Mouse (Mus musculus): ENCODE measurements around the gene Cmc1.
A peak's percentile ranks its signal among the peaks of the same experiment; 100 is the strongest.

The Cmc1 gene

DNA sequence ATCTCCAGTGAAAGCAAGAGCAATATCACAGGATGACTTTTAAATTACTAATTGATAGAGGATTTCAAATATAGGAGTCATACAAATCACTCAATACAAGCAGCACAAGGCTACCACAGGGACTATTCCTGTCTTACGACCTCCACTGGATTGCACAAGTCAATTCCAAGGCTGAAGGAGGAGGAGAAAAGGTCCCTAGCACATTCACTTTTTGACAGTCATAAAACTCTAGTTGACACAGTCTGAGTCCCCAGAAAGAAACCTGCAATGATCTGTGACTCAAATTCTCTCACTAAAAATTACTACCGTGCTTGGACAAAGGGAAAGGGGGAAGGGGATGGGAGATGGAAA lies 39.6 kb downstream of the Cmc1 start:
- no peak for DNase-seq (ENCODE audit: low spot score)

DNA sequence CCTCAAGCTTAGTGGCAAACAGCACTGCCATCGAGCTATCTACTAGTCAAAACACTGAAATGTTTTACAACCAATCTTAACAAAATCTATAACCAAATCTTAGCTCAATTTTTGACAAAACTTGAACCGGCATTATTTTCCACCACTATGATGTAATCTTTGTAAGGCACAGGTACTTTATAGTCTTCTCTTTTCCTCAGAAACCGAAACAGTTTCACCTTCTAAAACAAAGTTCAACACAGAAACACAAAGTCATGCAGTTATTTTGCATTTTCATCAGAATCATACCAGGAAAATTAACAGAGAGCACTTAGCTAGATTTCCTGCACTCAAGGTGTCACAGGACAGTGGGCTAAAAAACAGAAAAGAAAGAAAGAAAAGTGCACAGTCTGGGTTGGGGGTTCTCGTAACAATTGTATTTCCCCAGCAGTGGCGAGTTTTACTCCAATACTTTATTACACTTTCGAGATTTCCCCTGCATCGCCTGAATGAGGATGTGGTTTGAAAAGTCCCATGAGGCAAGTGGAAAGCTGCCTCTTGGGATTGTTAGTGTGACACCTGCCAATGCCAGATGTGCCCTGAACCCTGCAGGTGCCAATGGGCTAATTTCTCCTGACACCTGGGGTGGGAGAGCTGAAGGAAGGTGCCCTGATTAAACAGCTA lies 40.1 kb downstream of the Cmc1 start:
- no peak for DNase-seq (ENCODE audit: low spot score)

DNA sequence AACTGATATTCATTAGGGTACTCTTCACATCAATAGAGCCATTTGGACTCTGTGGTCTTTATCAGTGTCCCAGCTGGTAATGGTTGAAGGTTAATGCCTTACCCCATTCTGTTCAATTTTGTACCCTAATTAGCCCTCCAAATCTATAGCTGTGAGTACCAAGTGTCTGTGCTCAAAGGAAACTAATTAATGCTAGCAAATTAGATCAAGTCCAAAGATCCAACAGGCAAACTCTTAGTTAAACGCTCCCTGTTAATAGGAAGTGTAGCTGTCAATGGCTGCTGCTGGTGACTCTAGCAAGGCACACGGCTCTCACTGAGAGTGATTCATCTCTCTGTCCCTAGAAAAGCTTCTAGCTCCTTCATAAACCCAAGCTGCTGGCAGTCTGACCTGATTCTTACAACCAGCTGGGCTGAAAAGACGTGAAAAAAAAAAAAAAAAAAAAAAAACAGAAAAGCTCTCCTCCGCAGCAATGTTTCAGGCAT lies 41.4 kb downstream of the Cmc1 start:
- no peak for DNase-seq (ENCODE audit: low spot score)

DNA sequence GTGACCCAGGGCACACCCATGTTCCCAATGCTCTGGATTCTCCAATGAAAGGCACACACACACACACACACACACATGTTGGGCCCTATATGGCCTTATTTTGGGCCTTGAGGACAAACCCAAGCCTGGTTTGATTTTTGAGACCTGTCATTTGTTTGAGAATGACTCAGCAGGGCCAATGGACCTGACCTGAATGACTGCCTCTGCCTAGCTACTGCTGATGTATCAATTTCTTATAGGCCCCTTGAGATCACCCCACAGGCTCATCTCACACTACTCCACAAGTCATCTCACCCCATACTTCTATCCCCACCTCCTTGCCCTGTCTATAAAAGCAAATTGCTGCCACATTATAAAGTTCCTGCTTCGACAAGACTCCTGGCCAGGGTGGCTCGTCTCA lies 48.2 kb downstream of the Cmc1 start:
- no peak for DNase-seq (ENCODE audit: low spot score)

DNA sequence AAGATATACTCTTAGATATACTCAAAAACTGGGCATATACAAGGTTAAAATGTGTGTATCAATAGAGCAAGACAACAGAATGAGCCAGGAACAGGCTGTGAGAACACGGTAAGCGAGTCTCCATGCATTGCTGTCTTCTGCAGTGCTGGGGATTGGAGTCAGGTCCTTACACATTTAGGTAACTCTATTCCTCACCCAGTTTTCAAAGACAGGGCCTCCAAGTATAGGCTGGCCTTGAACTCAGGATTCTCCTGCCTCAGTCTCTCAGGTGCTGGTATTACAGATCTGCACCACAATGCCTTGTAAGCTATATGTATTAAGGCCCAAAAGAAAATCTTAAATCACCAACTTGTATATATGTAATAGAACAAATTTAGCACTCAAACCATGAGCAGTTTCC lies 49.5 kb downstream of the Cmc1 start:
- DNase-seq (ENCODE audit: low spot score), result no peak

DNA sequence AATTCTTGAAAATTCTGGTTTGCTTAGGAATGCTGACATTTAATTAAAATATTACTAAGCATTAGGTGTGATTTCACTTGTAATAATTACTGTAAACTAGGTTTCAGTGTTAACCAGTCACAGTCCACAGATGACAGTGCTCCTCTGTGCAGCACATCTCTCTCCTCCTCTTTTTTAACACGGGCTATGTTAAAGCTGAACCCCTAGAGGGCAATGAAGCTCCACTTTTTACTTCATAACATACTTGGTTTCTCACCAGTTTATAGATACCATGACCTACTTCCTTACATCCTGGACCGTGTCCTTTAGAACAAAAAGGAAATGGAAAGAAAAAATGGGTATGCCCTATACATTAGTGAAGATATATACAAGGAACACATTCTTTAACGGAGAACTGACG lies 50.6 kb downstream of the Cmc1 start:
- no peak for DNase-seq (ENCODE audit: low spot score)

DNA sequence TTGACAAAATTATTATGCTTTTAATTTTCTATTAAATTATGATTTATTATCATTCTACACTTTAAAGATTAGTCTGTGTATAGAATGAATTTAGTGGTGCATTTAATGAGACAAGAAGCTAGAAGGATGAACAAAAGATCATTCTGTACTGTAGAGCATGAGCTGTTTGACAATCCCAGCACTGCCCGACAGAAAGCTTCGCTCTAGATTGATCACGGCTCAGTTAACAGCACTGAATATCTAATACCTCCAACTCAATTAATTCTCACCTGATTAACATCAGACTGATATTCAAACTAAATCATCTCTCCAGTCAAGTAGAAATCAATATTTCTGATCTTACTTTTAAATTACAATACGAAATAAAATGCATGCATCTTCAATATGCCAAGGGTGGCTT lies 66.1 kb downstream of the Cmc1 start:
- no peak for DNase-seq (ENCODE audit: low spot score)

DNA sequence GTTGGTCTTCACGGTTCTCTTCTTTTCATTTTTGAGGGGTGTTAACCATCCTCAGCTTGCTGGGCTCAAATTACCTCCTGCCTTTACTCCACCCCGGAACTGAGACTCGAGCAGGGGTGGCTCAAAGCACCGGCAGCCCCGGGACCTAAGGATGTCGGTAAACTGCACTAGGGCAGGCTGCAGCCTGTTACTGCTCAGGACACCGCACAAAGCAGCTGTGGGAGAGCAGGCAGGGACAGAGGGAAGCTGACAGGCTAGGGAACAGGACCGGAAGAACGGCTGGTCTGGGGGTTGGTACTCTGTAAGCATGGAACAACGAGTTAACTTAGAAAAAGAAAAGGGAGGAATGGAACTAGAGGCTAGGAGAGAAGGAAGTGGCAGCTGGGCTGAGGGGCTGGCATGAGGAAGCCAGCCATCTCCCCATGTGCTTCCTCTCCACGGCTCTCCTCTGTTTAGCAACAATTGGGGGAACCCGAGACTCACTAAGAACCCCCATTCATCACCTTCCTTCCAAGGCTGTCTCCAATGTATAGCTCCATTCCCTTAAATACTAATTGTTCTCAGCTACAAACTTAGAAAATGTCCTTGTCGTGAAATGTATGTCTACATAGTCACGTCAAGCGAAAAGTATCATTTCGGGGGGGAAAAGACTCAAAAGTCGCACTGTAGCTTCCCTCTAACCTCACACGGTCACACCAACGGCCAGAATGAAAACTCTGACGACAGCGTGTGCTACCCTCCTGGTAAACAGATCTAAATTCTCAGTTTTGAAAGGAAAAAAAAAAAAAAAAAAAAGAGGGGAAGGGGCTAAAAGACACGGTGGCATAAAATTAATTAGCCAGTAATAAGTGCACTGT lies 67.2 kb downstream of the Cmc1 start:
- no peak for DNase-seq (ENCODE audit: low spot score)

DNA sequence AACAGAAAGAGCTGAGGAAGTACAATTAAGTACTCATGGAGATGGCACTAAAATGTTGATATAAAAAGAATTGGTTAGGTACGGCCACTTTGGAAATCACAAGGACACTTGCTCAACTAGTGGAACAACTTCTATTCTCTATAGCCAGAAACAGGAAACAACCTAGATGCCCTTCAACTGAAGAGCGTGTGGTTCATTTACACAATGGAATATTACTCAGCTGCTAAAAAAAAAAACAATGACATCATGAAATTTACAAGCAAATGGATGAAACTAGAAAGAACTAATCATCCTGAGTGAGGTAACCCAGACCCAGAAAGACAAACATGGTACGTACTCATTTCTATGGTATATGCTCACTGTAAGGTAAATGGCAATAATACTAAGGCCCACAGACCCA lies 76.6 kb downstream of the Cmc1 start:
- DNase-seq (ENCODE audit: low spot score), result no peak

DNA sequence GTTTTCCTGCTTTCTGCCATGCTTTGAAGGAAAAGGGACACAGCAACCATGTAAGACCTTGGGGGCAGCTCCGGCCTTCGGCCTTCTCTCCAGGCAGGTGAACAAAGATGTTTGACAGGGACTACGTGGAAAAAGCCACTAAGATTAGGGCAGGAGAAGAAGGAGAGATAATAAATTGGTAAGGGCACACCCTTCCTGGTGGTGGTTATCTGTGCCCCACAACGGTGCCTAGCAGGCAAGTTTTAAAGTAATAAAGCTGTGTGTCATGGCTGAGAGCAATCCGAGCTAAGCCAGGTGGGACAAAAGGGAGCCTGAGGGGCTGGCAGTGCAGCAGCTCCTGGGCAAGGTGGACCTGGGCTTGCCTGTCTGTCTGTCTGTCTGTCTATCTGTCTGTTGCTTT lies 77.9 kb downstream of the Cmc1 start:
- DNase-seq (ENCODE audit: low spot score), result no peak

DNA sequence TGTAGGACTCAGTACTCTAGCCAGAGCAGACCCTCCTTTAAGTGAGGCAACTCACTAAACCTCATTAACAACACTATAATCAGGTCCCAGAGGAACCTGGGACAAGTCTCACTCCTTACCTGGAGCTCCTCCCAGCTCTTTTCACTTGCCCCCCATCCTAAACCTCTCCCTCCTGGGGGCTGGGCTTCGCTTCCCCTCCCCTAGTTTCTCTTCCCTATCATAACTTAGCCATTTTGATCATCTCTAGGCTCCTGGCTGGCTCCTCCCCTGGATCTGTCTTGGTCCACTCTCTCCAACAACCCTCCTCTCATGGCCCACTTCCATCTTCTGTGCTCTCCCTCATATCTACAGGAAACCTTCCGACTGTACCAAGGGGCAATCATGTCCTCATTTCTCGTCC lies 78.6 kb downstream of the Cmc1 start:
- DNase-seq (ENCODE audit: low spot score), result no peak

DNA sequence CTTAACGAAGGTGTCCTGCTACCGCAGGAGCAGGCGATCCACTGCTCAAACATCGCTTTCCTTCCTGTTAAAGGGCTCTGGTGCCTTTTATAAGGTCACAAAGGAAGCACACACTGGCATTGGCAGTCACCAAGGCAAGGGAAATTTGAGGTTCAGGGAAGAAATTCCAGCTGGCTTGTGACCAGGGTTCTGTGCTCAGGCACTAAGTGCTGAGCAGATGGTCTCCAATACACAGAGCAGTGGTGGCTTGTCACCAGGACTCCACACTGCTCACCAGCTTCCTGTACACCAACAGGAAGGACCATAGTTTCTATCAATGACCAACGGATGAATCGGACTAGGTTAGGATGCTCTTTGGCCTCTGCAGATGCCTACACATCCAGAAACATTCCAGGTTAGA lies 79.5 kb downstream of the Cmc1 start:
- no peak for DNase-seq (ENCODE audit: low spot score)

DNA sequence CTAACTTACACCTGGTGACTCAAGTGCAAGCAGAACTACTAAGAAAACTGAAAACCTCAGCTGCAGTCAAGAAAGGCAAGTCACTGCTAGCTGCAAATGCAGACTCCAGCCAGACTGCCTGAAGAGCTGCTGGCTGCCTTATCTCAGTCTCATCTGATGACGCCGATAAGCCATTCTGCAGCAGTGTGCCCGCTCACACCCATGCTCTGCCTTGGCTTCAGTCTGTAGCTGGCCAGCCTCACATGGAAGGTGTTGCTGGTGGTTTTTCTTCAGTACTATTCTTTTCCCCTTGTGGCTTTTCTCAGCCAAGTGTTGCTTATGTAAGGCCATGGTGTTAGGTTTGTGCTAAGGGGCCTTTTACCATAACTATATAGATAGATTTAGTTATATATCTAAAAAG lies 90.9 kb downstream of the Cmc1 start:
- peak; percentile 21 for DNase-seq (ENCODE audit: low spot score)

DNA sequence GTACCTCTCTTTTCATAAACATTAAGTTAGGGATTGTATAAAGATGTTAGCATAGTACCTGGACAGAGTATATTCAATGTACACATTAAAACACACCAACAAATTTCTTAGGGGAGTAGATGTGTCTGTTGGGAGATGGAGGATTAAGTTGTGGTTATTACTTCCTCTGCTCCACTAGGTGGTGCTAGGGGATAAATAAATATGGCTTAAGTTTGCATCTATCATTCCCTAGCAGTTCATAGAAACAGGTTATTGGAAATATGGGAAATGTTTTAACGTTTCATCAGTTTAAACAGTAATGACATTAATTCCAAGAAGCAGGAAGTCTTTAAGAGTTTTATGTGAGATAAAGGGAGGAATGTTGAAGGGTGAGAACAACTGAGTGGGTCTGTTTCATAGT lies 96.7 kb downstream of the Cmc1 start:
- no peak for DNase-seq (ENCODE audit: low spot score)

DNA sequence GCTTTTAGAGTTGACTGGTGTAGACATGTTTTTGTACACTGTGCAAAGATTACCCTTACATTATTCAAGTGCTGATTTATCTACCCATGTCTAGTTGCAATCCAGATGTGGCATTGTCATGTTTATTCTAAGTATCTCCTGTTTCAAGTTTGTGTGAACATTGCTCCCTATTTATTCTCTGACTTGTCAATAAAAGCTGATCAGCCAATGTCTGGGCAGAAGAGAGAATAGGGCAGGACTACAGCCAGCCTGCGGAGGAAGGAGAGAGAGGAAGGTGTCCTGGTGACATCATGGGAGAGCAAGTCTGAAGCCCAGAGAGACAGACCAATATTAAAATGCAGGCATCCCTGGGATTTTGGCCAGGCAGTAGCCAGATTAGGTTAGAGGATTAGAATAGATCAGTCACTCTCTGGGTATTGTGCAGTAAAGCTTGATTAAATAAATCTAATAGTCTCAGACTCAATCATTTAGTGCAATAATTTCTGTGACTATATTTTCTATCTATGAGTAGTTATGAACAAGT lies 104.9 kb downstream of the Cmc1 start:
- no peak for DNase-seq (ENCODE audit: low spot score)

DNA sequence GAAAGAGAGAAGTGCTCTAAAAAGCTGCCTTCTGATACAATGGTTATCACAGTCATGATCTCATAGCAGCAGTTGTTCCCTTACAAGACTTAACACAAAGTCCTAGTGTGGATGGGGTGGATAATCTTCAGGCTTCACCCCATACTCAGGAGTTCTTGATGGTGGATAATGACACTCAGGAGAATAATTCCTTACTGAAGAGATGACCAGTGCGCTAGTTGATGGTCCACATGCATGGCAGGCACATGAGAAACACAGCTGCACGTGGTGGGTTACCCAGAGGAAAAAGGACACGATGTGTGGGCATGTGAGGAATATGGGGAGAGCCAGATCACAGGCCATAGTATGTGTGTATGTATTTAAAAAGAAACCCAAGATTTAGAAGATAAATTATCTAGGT lies 106.4 kb downstream of the Cmc1 start:
- DNase-seq (ENCODE audit: low spot score), result no peak

DNA sequence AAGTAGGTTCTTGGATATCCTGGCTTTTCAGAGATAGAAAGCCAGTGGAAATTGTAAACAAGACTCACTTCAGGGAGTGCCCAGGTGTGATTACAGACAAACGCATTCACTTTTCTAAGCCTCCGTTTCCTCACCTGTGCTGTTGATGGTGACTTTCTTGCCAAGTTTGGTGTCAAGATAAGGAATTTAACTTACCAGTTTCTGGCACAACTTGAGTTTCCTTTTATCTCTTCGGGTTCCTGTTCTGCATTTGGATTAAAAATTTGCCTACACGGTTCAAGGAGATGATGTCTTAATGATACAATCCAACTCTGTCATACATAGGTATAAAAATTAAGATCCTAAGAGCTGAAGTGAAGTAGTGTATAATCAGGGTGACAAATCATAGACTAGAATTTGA lies 107.2 kb downstream of the Cmc1 start:
- no peak for DNase-seq (ENCODE audit: low spot score)

DNA sequence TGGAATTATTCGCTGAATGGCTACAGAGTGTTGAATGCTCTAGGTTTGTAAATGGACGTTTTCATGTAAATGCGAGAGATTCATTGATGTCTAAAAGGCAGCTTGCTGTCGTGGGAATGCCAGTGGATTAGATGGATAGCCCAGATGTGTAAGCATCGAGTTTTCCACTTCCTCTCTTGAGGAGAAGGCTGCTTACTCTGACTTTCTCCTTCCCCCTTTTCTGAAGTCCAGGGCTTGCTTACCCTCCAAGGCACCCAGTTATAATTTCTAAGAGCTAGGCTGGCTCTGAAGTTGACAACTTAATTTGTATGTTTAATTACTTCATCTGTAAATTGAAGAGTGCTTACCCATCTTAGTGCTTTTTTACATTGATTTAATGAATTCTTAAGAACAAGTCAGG lies 108.3 kb downstream of the Cmc1 start:
- DNase-seq (ENCODE audit: low spot score), result no peak

DNA sequence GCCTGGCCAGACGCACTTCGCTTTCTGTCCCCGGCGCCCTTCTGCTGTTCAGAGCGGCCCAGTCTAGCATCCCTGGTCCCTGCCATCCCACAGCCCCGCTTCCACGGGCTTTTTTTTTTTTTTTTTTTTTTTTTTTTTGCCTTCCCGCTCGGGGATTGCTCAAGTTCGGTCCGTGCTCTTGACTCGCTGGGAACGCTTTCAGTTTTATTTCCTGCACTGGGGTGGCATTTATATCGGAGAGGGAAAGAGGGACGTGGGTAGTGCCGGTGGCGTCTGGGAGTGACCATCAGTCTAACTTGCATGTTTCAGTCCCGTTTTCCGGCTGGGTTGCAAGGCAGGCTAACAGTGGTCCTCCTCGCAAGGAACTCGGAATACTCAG lies 109.0 kb downstream of the Cmc1 start:
- peak; percentile 26 for DNase-seq (ENCODE audit: low spot score)

DNA sequence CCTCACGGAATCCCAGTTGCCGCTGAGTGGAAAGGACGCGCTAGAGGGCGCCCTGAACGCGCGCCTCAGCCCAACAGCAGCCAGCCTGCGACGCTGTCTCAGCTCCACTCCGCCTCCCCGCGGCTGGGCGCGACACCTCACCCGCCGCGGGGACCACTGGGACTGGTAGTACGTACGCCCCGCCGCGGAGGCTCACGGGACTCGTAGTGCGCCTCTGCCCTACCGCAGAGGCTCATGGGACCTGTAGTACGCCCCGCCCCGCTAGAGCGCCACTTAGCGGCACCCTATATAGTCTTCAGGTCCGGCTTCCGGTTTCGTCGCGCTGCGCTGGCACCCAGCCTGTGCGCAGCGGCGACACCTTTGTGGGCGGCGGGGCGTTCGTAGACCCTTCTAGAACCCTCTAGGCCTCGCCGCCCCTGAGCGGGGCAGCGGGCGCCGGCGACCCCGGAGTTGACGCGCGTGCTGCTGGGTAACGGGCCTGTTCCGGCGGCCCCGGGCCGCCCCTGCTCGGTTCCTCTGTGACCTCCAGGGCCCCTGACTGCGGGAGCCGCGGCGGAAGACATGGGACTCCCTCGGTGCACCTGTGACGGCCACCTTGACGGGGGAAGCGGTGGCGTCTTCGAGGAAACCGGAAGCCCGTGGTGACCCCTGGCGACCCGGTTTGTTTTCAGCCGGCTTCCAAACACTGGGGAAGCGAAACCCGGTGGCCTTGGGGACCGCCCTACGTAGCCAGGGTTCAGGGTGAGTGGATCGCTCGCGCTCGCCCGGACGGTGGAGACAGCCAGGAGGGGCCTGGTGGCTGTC lies 109.6 kb downstream of the Cmc1 start, which contains the start of gene Azi2:
TSS of gene Azi2 (plus strand) at position 282 of the 804 bp plus-strand sequence.
- peak; percentile 98 for DNase-seq (ENCODE audit: low spot score)

DNA sequence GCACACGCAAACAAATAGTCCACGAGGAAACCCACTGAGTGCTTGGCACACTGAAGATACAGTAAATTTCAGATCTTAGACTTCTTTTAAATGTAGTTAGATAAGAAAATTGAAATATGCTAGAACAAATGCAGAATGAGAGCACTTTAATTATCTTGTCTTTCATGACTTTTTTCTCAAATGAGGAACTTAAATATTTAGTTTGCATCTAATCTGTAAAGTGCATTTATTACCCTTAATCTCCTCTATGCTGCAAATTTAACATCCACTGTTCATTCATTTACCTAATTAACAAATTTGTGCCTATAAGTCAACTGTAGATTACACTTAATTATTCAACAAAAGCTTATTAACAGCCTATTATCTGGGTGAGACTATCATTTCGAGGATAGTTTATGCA lies 115.0 kb downstream of the Cmc1 start:
- no peak for DNase-seq (ENCODE audit: low spot score)

DNA sequence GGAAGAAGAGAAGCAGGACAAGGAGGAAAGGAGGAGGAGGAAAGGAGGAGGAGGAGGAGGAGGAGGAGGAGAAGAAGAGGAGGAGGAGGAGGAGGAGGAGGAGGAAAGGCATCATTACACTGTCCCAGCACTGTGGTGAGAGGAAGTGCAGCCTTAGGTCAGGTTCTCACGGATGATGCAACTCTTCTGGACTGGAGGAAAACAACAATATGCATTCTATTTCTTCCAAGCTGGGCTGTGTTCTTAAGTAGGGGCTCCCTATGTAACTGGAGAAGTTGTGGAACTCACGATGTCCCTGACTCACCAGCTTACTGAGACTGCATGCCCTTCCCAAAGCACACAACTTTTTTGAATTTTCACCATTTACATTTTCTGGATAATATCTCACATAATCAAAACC lies 118.3 kb downstream of the Cmc1 start:
- DNase-seq (ENCODE audit: low spot score), result no peak

DNA sequence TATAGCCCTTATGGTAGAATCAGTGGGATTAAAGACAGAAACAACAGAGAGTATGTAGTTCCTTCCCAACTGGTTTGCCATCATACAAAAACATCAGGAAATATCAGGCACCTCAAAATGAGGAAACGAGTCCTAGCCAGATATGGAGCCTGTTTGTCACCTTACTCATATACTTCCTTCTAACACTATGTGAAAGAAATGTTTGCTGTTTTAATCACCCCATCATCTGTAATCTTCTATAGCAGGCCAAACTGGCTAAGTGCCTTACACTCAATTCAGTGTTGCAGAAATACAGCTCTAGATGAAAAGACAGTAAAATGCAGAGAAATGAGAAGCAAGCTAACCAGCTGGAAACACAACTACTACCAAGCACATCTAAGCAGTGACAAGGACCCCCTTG lies 119.7 kb downstream of the Cmc1 start:
- no peak for DNase-seq (ENCODE audit: low spot score)
